Mouse (Mus musculus) inflammation-experienced regulatory T-cells (primary cell): ENCODE results near the gene Olfr146. TPM values are rescaled to one million over a fixed set of nuclear protein-coding genes. Genes with fewer than 3 reads are reported as not detected.

Experiments used
- polyA plus RNA-seq, 2 experiments: library from polyadenylated mRNA; unstranded; fragments of 100-300 nt; shearing (Covaris generic); gene quantifications; one replicate each; pipeline ENCODE4 v1.2.1; 2017

The Olfr146 gene
- polyA plus RNA-seq: under 1 TPM in 1 of 2 experiments, not detected in 1; 0.99 TPM

GRCm38 (mm10) chr9:39023277-39023676, at the start of gene Olfr146:
Gene Olfr146 (minus strand): TSS chr9:39023377.

DNA sequence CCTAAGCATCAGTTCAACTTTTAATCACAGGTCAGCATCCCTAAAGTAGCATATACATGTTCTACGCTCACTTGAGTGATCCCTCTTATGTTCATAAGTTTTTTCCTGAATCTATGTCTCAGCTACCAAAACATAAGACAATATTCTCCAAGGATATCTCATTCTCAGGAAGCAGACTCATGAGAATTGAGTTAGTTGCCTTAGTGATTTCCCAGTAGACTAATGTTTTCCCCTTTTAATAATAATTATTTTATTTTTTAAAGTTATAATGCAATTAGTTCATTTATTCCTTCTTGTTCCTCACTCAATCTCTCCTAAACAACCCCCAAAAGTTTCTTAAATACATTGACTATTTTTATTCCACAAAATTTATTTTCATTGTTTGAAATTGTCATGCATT, 41.7 kb upstream of the Olfr146 start, which contains the start of gene Olfr937:
TSS of gene Olfr937 (minus strand) at position 101 of the 400 bp plus-strand sequence.

GRCm38 (mm10) chr9:38999583-38999982, 23.6 kb downstream of the Olfr146 start, which contains the start of gene Olfr935:
Gene Olfr935 (minus strand): TSS chr9:38999683.

GRCm38 (mm10) chr9:38988215-38988614, 35.0 kb downstream of the Olfr146 start, which contains the start of gene Olfr934:
Gene Olfr934 (minus strand): TSS chr9:38988315.

DNA sequence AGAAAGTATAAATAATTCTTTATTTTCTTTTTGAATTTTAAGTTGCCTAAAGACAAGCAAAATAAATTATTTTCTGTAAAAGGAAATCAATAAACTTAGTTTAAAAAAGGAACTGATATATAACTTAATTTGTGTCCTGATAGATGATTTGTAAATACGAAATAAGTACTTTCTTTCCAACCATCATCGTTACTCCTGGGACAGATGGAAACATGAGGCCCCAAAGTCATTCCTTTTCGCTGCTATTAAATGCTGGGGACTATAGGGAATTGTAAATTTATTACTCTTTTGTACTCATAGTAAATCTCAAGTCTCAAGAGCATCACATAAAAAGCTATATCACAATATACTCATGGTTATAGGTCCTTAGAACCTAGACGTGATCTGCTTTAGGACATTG, 51.2 kb downstream of the Olfr146 start, which contains the start of gene Olfr933:
TSS of gene Olfr933 (plus strand) at position 301 of the 400 bp plus-strand sequence.

Other genes with a start within 250 kb of the Olfr146 start
- gene Olfr922, start 208.8 kb downstream of the Olfr146 start, polyA plus RNA-seq: not detected
- 1 to 10 TPM in 1 of 2 experiments, not detected in 1; 1.5 TPM for gene Olfr923, start 196.8 kb downstream of the Olfr146 start, polyA plus RNA-seq
- gene Olfr924, start 178.9 kb downstream of the Olfr146 start, polyA plus RNA-seq: not detected
- gene Olfr26, start 168.3 kb downstream of the Olfr146 start, polyA plus RNA-seq: under 1 TPM in 1 of 2 experiments, not detected in 1; 0.31 TPM
- not detected for gene Olfr926, start 146.3 kb downstream of the Olfr146 start, polyA plus RNA-seq
- not detected for gene Olfr930, start 93.6 kb downstream of the Olfr146 start, polyA plus RNA-seq
- under 1 TPM in 1 of 2 experiments, not detected in 1; 0.18 TPM for gene Olfr933, start 51.1 kb downstream of the Olfr146 start, polyA plus RNA-seq
- gene Olfr934, start 35.1 kb downstream of the Olfr146 start, polyA plus RNA-seq: not detected
- under 1 TPM in 1 of 2 experiments, not detected in 1; 0.16 TPM for gene Olfr935, start 23.7 kb downstream of the Olfr146 start, polyA plus RNA-seq
- gene Olfr937, start 41.6 kb upstream of the Olfr146 start, polyA plus RNA-seq: not detected
- not detected for gene Olfr938, start 55.5 kb upstream of the Olfr146 start, polyA plus RNA-seq
- gene Olfr27, start 104.8 kb upstream of the Olfr146 start, polyA plus RNA-seq: not detected
- 1 to 10 TPM in 1 of 2 experiments, under 1 TPM in 1; 0.19 to 1.1 TPM for gene Olfr943, start 142.9 kb upstream of the Olfr146 start, polyA plus RNA-seq
- gene Olfr944, start 178.5 kb upstream of the Olfr146 start, polyA plus RNA-seq: not detected
- gene Olfr1537, start 226.6 kb upstream of the Olfr146 start, polyA plus RNA-seq: not detected